In the genomic region with DNA sequence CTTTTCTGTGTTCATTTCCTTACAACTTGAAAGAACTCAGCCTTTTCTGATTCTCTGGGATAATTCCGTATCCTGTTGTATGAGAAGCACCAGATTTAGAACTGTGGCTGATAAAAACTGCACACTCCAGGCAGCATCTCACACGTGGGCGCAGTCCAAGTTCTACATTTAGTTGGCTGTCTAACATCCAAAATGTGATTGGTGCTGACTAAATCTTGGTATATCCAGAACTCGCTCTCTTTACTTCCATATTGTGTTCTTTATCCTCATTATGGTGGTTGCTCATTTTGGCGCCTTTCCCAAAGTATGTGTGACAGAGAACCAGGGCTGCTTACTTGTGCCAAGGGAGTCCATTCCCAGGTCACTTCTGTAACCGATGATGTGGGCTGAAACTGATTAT, we compare ENCODE assay signal across 9 mouse cellular contexts. TPM values are rescaled to one million over a fixed set of nuclear protein-coding genes. Genes with fewer than 3 reads are reported as not detected.
DNase-seq lines count a peak whose midpoint lies in the region; ATAC-seq and TF ChIP-seq lines count a peak whose summit lies in the region.
"Had no signal": no experiment of that assay in that cellular context is flagged by ENCODE, and none has a peak within 500 bp of the region (broad histone marks: within the 10 kb centered on the region; RNA-seq: fewer than 3 reads in every experiment).

No protein-coding gene starts in this region.

- H3K4me3 ChIP-seq in lung, embryonic 15.5 days, result no peak overlapping the region
- H3K4me3 ChIP-seq in layer of hippocampus, adult 2 months, result peak overlapping the region; percentile 22; the same call in 1 of the 2 replicates
- H3K4me3 ChIP-seq in liver, embryonic 12.5 days, result no peak overlapping the region

- H3K4me2 ChIP-seq in lung, embryonic 15.5 days, result no peak overlapping the region; the same call in 1 of the 2 replicates
- H3K4me2 ChIP-seq in liver, embryonic 12.5 days, result no peak overlapping the region

- no peaks in the 10 kb centered on the region for H3K9me3 ChIP-seq in lung, embryonic 15.5 days
- no peaks in the 10 kb centered on the region for H3K9me3 ChIP-seq in liver, embryonic 12.5 days (replicated peaks)

- no peak for TF ChIP-seq CTCF in layer of hippocampus, adult 2 months (conservative IDR thresholded peaks at IDR 0.05)

- H3K36me3 ChIP-seq in lung, embryonic 15.5 days, result no peaks in the 10 kb centered on the region
- no peaks in the 10 kb centered on the region for H3K36me3 ChIP-seq in liver, embryonic 12.5 days

- no peak overlapping the region for H3K9ac ChIP-seq in lung, embryonic 15.5 days
- no peak overlapping the region for H3K9ac ChIP-seq in liver, embryonic 12.5 days

- 0 out of 2 replicates have a peak overlapping the region, but pooled peaks have one; percentile 41 for H3K27ac ChIP-seq in lung, embryonic 15.5 days
- peak overlapping the region; percentile 47; the same call in 1 of the 2 replicates for H3K27ac ChIP-seq in layer of hippocampus, adult 2 months
- no peak overlapping the region for H3K27ac ChIP-seq in liver, embryonic 12.5 days

- H3K27me3 ChIP-seq in lung, embryonic 15.5 days, result no peaks in the 10 kb centered on the region
- no peaks in the 10 kb centered on the region for H3K27me3 ChIP-seq in liver, embryonic 12.5 days (replicated peaks)

- peak; percentile 11 for DNase-seq in cerebellum, adult 11-12 months
- no peak for DNase-seq in lung, postnatal 14 days
- peak in 1 of 2 experiments; percentile 9 for DNase-seq in layer of hippocampus, adult 2 months (ENCODE audit: low spot score in 2 of 2)
- peak; percentile 16 for DNase-seq in right cerebral cortex, postnatal 14 days
- no peak for DNase-seq in testis, postnatal 10 days (ENCODE audit: low spot score)
- DNase-seq: adrenal gland, postnatal 14 days had no signal

- peaks cover 11% of the 10 kb centered on the region; the same call in 1 of the 2 replicates for H3K4me1 ChIP-seq in lung, embryonic 15.5 days
- peaks cover 13% of the 10 kb centered on the region for H3K4me1 ChIP-seq in liver, embryonic 12.5 days

- 50% methylated on average over 6 of the region's 6 CpGs for WGBS in lung, embryonic 15.5 days
- WGBS in liver, embryonic 12.5 days (ENCODE audit: insufficient replicate concordance), result 72% methylated on average over 6 of the region's 6 CpGs

- ATAC-seq in cerebellum, adult (ENCODE audit: insufficient number of reproducible peaks, low FRiP score, low TSS enrichment), result no peak
- ATAC-seq in lung, embryonic 15.5 days (ENCODE audit: borderline replicate concordance, extremely low read depth, low FRiP score, low TSS enrichment), result no peak
- ATAC-seq in liver, embryonic 12.5 days, result no peak

RNA-seq across cellular contexts. Expression of a gene that starts 2.6 kb away (rescaled TPM):
- 33.3 and 33.7 TPM in 2 replicates for polyA plus RNA-seq in lung, embryonic 15.5 days (2015; fragmentation: Nextera tagmentation; extraction: Ambion mirVana)
- total RNA-seq in layer of hippocampus, adult 2 months (2021), result 10 to 100 TPM; 37.5 to 43.2 TPM
- polyA plus RNA-seq in liver, embryonic 12.5 days (2016; fragmentation: Nextera tagmentation; extraction: Ambion mirVana), result 8.8 and 10.0 TPM in 2 replicates

Comparison
In these comparisons a context has a peak if more than half of its experiments do, and no peak if none do; other contexts are left out.
1. DNase-seq: peak in cerebellum, adult 11-12 months (single experiment) and right cerebral cortex, postnatal 14 days (single experiment); none in lung, postnatal 14 days (single experiment) and testis, postnatal 10 days (single experiment).